Mouse (Mus musculus): ENCODE measurements around the gene Insig1. TPM values are rescaled to one million over a fixed set of nuclear protein-coding genes. Genes with fewer than 3 reads are reported as not detected.

The Insig1 gene
- polyA plus RNA-seq, 1 experiment from 2014 or later: 95.6 TPM

DNA sequence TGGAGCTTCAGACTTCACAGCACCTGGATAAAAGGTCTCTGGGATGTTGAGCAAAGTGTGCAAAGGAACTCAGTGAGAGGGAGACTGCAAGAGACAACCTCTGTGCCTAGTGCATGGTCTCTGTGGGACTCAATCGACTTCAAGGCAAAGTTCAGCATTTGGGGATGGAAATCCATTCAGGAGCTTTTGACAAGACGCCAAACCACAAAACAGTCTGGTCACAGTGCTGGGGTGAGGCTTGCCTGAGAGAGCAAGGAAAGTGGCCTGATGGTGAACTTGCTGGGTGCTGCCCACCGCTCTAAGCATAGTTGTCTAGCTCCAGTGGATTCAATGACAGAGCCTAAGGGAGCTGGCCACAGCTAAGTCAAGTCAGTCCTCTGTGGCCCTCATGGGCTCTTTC lies 30.4 kb upstream of the Insig1 start:
- H3K4me2 ChIP-seq (replicated peaks): no peak overlapping the region
- 92% methylated on average over 3 of the region's 3 CpGs for WGBS
- no peaks in the 10 kb centered on the region for H3K27me3 ChIP-seq
- ATAC-seq (ENCODE audit: low FRiP score): no peak
- no peaks in the 10 kb centered on the region for H3K36me3 ChIP-seq
- H3K4me3 ChIP-seq: no peak overlapping the region
- peaks cover 14% of the 10 kb centered on the region for H3K9me3 ChIP-seq (replicated peaks)
- H3K27ac ChIP-seq: no peak overlapping the region
- H3K4me1 ChIP-seq: no peaks in the 10 kb centered on the region
- H3K9ac ChIP-seq: no peak overlapping the region

DNA sequence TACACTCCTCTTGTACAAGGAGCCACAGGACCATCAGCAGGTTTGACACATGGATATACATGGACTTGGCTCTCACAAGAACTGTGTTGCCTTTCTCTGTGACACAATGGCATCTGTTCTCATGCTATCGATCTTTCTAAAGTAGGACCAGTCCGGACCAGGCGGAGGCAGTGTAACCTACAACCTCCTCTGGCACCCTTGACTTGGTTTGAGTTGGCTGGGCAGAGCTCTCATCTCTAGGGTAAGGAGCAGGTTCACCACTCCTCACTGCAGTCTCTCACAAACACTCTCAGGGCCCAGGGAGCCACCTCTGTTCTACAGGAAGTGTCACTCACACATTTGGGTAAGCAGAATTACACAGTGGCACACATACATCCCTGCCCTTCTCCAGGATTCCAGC lies 29.1 kb upstream of the Insig1 start:
- Histone ChIP-seq H3K4me1 (no peaks in the 10 kb centered on the region), H3K27me3 (no peaks in the 10 kb centered on the region), H3K9ac (no peak overlapping the region), H3K9me3 (replicated peaks) (peaks cover 18% of the 10 kb centered on the region), H3K27ac (no peak overlapping the region), H3K4me2 (replicated peaks) (no peak overlapping the region), H3K4me3 (no peak overlapping the region), H3K36me3 (no peaks in the 10 kb centered on the region)
- ATAC-seq (ENCODE audit: low FRiP score): no peak
- WGBS: 92% methylated on average over 3 of the region's 3 CpGs

DNA sequence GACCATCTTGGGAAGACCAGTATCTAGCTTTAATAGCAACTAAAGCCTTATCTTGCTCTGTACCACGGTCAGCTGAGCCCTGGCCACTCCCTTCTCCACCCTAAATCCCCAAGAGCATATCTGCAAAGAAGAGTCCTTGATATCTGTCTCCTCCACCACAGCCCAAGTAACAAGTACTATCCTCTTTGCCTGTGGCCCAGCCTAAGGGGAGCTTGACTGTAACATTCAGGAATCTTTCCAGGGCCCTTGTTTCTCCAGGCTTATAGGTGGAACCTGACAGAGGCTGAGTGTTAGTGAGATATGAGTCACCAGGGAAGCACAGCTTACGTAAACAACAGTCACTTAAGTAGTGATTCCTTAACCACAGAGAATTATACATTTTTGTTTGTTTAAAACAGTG lies 28.4 kb upstream of the Insig1 start:
- Histone ChIP-seq H3K4me1 (no peaks in the 10 kb centered on the region), H3K9me3 (replicated peaks) (peaks cover 18% of the 10 kb centered on the region), H3K4me2 (replicated peaks) (no peak overlapping the region), H3K4me3 (no peak overlapping the region), H3K36me3 (no peaks in the 10 kb centered on the region), H3K9ac (no peak overlapping the region), H3K27me3 (no peaks in the 10 kb centered on the region), H3K27ac (no peak overlapping the region)
- no peak for ATAC-seq (ENCODE audit: low FRiP score)
- 75% methylated on average over 2 of the region's 2 CpGs for WGBS

DNA sequence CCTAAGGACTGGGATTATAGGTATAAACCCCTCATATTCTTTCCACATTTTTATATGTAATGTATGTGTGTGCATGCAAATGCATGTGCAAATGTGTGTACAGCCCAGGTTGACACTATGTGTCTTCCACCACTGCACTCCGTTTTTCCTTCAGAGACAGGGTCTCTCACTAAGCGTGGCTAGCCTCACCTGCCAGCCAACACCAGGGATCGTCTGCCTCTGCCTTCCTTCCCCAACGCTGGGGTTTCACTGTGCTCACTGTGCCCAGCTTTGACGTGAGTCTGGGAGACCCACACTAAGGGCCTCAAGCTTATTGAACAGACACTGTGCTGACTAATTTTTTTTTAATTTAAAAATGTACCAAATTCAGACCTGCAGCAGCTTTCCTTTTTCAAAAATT lies 27.8 kb upstream of the Insig1 start:
- Histone ChIP-seq H3K4me3 (no peak overlapping the region), H3K9me3 (replicated peaks) (peaks cover 18% of the 10 kb centered on the region), H3K9ac (no peak overlapping the region), H3K4me1 (no peaks in the 10 kb centered on the region), H3K27ac (no peak overlapping the region), H3K27me3 (no peaks in the 10 kb centered on the region), H3K36me3 (no peaks in the 10 kb centered on the region), H3K4me2 (replicated peaks) (no peak overlapping the region)
- WGBS: 87% methylated on average over 5 of the region's 5 CpGs
- no peak for ATAC-seq (ENCODE audit: low FRiP score)

DNA sequence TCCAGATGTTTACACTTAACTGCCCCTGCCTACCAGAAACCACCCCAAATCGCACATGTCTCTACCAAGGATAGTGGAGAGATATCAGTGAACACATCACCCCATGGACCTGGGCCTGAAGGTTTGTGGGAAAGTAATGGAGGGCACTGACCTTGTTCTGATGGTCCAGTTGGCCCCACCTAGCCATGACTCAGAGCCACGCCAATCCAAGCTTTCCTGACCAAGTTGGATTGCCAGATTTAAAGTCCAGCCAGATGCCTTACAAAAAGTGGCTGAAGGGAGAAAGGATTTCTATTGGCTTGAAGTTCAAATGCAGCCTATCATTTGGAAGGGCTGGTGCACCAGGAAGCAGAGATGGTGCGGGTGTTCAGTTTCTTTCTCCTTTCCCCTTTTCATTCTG lies 24.2 kb upstream of the Insig1 start:
- Histone ChIP-seq H3K4me1 (no peaks in the 10 kb centered on the region), H3K4me2 (replicated peaks) (no peak overlapping the region), H3K9ac (no peak overlapping the region), H3K9me3 (replicated peaks) (peaks cover 18% of the 10 kb centered on the region), H3K36me3 (no peaks in the 10 kb centered on the region), H3K27ac (no peak overlapping the region), H3K4me3 (no peak overlapping the region), H3K27me3 (no peaks in the 10 kb centered on the region)
- ATAC-seq (ENCODE audit: low FRiP score): no peak
- 84% methylated on average over 3 of the region's 3 CpGs for WGBS

DNA sequence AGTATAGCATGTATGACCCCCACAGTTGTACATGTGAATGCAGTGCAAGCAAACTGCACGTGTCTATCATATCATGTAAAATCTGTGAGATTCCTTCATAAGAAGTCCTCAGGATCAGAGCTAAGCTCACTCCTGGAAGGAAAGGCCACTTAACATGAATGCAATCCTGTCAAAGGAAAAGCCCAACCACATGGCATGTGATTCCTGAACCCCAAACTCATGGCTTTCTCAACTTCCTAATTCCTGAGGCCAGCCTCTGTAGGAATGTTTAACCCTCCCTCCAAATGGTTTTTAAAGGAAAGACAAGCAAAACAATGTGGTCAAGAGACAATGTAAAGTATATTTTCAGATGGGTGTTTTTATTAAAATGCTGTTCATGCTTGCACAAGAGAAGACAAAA lies 23.2 kb upstream of the Insig1 start:
- Histone ChIP-seq H3K4me3 (no peak overlapping the region), H3K4me2 (replicated peaks) (no peak overlapping the region), H3K36me3 (no peaks in the 10 kb centered on the region), H3K4me1 (no peaks in the 10 kb centered on the region), H3K27me3 (no peaks in the 10 kb centered on the region), H3K27ac (no peak overlapping the region), H3K9me3 (replicated peaks) (peaks cover 18% of the 10 kb centered on the region), H3K9ac (no peak overlapping the region)
- ATAC-seq (ENCODE audit: low FRiP score): no peak
- 97% methylated on average over 1 of the region's 1 CpGs for WGBS

DNA sequence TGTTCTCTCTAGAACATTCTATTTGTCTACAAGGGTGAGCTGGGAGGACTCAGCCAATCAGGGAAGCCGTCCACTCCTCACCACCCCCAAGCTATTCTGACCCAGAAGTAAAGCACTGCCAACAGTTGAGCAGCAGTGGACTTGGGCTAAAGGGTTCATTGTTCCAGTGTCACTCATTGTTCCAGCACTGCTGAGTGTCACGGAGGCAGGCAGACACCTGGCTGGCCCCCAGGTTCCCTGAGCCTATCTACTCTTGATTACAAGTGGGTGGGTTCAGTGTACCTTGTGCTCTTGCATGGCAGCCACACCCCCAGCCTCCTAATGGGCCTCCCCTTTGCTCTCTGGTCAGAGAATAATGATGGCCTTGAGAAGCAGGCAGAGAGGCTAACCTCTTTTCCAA lies 15.7 kb upstream of the Insig1 start:
- WGBS: 55% methylated on average over 2 of the region's 2 CpGs
- no peak for ATAC-seq (ENCODE audit: low FRiP score)
- no peak overlapping the region for H3K4me2 ChIP-seq (replicated peaks)
- no peaks in the 10 kb centered on the region for H3K9me3 ChIP-seq (replicated peaks)
- no peaks in the 10 kb centered on the region for H3K27me3 ChIP-seq
- H3K9ac ChIP-seq: no peak overlapping the region
- no peaks in the 10 kb centered on the region for H3K4me1 ChIP-seq
- H3K36me3 ChIP-seq: no peaks in the 10 kb centered on the region
- H3K4me3 ChIP-seq: no peak overlapping the region
- no peak overlapping the region for H3K27ac ChIP-seq

DNA sequence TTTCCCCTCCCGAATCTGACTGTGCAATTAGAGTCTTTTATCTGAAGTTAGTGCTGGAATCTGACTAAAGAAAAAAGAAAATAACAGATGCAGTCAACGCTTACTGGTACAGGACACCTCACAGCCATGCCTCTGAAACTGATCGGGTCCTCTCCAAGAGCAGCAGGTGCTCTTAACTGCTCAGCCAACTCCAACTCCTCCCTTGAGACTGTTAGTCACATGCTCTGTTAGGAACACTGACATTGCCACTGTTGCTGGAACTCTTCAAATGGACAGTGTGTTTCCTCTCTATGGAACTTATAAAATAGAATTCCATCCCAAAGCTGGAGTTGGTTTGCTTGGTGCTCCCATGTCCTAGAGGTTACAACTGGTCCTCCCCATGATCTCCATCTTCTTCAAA lies 14.3 kb upstream of the Insig1 start:
- Histone ChIP-seq H3K27me3 (no peaks in the 10 kb centered on the region), H3K9me3 (replicated peaks) (no peaks in the 10 kb centered on the region), H3K27ac (no peak overlapping the region), H3K4me3 (no peak overlapping the region), H3K36me3 (no peaks in the 10 kb centered on the region), H3K4me1 (no peaks in the 10 kb centered on the region), H3K4me2 (replicated peaks) (no peak overlapping the region), H3K9ac (no peak overlapping the region)
- WGBS: 89% methylated on average over 3 of the region's 3 CpGs
- no peak for ATAC-seq (ENCODE audit: low FRiP score)

DNA sequence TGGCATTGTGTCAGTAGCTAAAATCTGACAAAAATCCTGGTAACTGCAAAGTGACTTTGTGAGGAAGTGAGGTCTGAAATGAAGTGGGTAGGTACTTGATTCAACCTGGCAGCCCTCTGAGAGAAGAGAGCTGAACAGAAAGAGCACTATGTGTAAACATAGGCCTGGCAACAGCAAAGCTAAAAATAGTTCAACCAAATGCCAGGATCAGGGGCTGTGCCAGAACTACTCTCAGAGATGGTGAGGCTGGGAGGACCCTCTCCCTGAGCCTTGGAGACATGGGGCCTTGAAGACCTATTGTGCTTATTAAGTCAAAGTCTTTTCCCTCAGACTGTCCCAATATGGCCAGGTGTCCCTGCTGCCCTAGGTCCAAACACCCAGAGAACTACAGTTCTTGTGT lies 10.7 kb upstream of the Insig1 start:
- H3K27ac ChIP-seq: no peak overlapping the region
- H3K4me3 ChIP-seq: no peak overlapping the region
- H3K27me3 ChIP-seq: no peaks in the 10 kb centered on the region
- H3K9ac ChIP-seq: no peak overlapping the region
- no peak for ATAC-seq (ENCODE audit: low FRiP score)
- no peaks in the 10 kb centered on the region for H3K36me3 ChIP-seq
- no peak overlapping the region for H3K4me2 ChIP-seq (replicated peaks)
- no peaks in the 10 kb centered on the region for H3K9me3 ChIP-seq (replicated peaks)
- H3K4me1 ChIP-seq: no peaks in the 10 kb centered on the region

DNA sequence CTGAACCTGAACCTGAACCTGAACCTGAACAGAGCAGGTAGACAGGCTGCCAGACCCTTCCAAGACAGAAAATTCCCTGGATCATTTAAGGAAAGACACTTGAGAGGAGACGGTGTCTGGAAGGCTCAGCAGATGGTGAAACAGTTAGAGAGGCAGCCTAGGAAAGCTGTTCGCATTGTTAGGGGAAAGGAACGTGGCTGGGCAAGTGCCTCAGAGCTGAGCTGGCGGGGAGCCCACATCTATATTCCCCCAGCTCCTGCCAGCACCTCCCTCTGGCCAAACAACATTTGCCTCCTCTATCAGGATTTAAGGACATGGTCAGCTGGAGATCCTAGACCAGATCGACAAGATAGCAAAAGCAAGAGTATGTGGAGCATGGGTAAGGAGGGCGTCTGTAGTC lies 10.2 kb upstream of the Insig1 start:
- H3K36me3 ChIP-seq: no peaks in the 10 kb centered on the region
- H3K9me3 ChIP-seq (replicated peaks): no peaks in the 10 kb centered on the region
- H3K27ac ChIP-seq: no peak overlapping the region
- ATAC-seq (ENCODE audit: low FRiP score): no peak
- no peak overlapping the region for H3K4me3 ChIP-seq
- H3K4me1 ChIP-seq: no peaks in the 10 kb centered on the region
- no peaks in the 10 kb centered on the region for H3K27me3 ChIP-seq
- H3K4me2 ChIP-seq (replicated peaks): no peak overlapping the region
- H3K9ac ChIP-seq: no peak overlapping the region
- 83% methylated on average over 6 of the region's 6 CpGs for WGBS

DNA sequence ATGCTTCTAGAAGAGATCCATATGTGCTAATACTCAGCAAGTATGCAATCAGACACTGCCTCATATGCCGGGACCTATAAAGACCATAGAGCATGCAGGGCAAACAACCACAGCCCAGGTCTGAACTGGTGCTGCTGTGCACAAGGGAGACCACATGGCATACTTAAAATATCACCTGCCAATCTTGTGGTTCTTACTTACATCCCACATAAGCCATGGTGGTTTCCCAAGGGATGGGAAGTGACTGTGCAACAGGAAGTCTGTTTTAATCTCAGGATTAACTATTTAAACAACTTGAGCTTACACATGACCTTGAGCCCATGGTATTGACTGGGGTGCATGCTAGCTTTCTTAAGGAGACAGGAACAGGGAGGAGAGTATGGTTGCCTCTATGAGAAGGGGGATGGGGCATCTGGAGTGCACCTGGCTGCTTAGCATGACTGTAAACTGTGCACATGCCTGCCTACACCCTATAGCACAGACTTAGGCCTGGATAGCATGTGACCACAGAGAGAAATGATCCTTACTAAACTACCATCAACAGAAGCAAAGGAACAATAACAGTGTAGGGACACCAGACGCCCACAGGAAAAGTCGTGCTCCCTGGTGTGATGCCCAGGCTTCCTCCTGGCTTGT lies 7.1 kb upstream of the Insig1 start:
- no peak for ATAC-seq (ENCODE audit: low FRiP score)
- no peaks in the 10 kb centered on the region for H3K4me1 ChIP-seq
- H3K27ac ChIP-seq: no peak overlapping the region
- no peak overlapping the region for H3K9ac ChIP-seq
- no peaks in the 10 kb centered on the region for H3K9me3 ChIP-seq (replicated peaks)
- H3K4me3 ChIP-seq: no peak overlapping the region
- 92% methylated on average over 3 of the region's 3 CpGs for WGBS
- H3K36me3 ChIP-seq: no peaks in the 10 kb centered on the region
- H3K4me2 ChIP-seq (replicated peaks): no peak overlapping the region
- no peaks in the 10 kb centered on the region for H3K27me3 ChIP-seq

DNA sequence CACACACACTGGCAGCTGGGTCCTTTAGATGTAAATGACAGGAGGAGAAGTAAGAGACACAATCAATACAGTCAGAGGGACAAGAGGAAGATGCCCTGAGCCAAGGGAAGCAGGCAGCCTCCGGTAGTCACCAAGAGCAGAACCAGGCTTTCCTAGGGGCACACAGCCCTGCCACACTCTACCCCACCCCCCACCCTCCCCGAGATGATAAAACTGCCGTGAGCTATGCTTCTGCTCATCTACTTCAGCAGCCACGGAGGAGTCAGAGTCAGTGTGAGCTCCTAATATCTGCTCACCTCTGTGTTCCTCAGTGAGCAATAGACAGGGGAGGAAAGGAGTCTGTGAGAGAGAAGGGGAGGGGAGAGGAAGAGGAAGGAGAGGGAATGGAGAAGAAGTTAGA lies 5.9 kb upstream of the Insig1 start:
- no peaks in the 10 kb centered on the region for H3K27me3 ChIP-seq
- 82% methylated on average over 4 of the region's 4 CpGs for WGBS
- H3K4me1 ChIP-seq: peaks cover 11% of the 10 kb centered on the region
- no peaks in the 10 kb centered on the region for H3K9me3 ChIP-seq (replicated peaks)
- no peak overlapping the region for H3K9ac ChIP-seq
- no peak overlapping the region for H3K4me3 ChIP-seq
- H3K36me3 ChIP-seq: no peaks in the 10 kb centered on the region
- no peak for ATAC-seq (ENCODE audit: low FRiP score)
- no peak overlapping the region for H3K4me2 ChIP-seq (replicated peaks)
- H3K27ac ChIP-seq: no peak overlapping the region

DNA sequence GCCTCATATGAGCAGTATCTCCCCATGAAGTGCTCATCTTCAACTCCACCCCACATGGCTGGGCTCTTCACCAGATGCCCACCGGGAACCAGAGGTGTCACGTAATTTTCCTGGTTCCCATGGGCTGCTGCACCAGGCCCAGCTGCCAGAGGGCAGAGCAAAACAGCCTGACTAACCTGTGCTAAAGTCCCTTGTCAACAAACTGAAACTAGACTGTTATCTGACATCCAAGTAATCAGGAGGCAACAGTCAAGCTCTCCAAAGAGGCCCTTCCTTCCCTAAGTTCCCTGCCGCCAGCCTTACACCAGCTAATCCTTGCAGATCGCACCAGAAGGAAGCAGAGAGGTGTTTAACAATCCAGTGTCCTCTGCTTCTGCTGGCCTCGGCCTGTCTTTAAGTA lies 4.9 kb upstream of the Insig1 start:
- Histone ChIP-seq H3K4me2 (replicated peaks) (no peak overlapping the region), H3K36me3 (no peaks in the 10 kb centered on the region), H3K4me3 (no peak overlapping the region), H3K27me3 (no peaks in the 10 kb centered on the region), H3K27ac (no peak overlapping the region), H3K9ac (no peak overlapping the region), H3K4me1 (peaks cover 14% of the 10 kb centered on the region), H3K9me3 (replicated peaks) (no peaks in the 10 kb centered on the region)
- ATAC-seq (ENCODE audit: low FRiP score): no peak
- 82% methylated on average over 5 of the region's 5 CpGs for WGBS

Data from hindbrain, embryonic 12.5 days (tissue).